Mouse (Mus musculus): ENCODE data around the gene B3gnt2.

Gene B3gnt2

GRCm38 (mm10) chr11:22732907-22733306 is 127.9 kb downstream of the B3gnt2 start:
- DNase-seq (ENCODE audit: low spot score) = no peak

- DNase-seq (ENCODE audit: low spot score) = no peak
These were observed 137.7 kb downstream of the B3gnt2 start for GRCm38 (mm10) chr11:22723096-22723495.

GRCm38 (mm10) chr11:22720096-22720495 is 140.7 kb downstream of the B3gnt2 start:
- no peak for DNase-seq (ENCODE audit: low spot score)

- no peak for DNase-seq (ENCODE audit: low spot score)
These were observed 141.2 kb downstream of the B3gnt2 start for GRCm38 (mm10) chr11:22719570-22719969.

- no peak for DNase-seq (ENCODE audit: low spot score)
These were observed 142.7 kb downstream of the B3gnt2 start for GRCm38 (mm10) chr11:22718036-22718435.

GRCm38 (mm10) chr11:22711327-22711726 is 149.4 kb downstream of the B3gnt2 start:
- no peak for DNase-seq (ENCODE audit: low spot score)

- peak; percentile 12 for DNase-seq (ENCODE audit: low spot score)
These were observed 150.2 kb downstream of the B3gnt2 start for GRCm38 (mm10) chr11:22710596-22710995.

Data from spleen, adult 12 weeks (tissue).